Mouse (Mus musculus) testis, adult 2 months (tissue): ENCODE measurements around the gene Stox2.

Experiments
- CTCF ChIP-seq: fragments of 200-500 bp; IDR thresholded peaks from 2 replicates; pipeline ENCODE4 v1.5.1; 2012; ENCODE audit warnings: low read depth, mild to moderate bottlenecking, inconsistent platforms, low read length, moderate library complexity; ENCODE audit not compliant: control insufficient read depth, insufficient read depth, insufficient replicate concordance
- POLR2A ChIP-seq: fragments of 200-500 bp; IDR thresholded peaks from 2 replicates; pipeline ENCODE4 v1.6.1; 2012; ENCODE audit warnings: low read depth, mild to moderate bottlenecking, inconsistent platforms, low read length, moderate library complexity; ENCODE audit not compliant: control insufficient read depth

GRCm38 (mm10) chr8:47404852-47405251 is 41.3 kb downstream of the Stox2 start:
- no peak for TF ChIP-seq POLR2A
- TF ChIP-seq CTCF, result no peak
